Mouse (Mus musculus) liver, embryonic 14.5 days (tissue): Measurements from ENCODE around the gene 4933407L21Rik. TPM values are rescaled to one million over a fixed set of nuclear protein-coding genes. Genes with fewer than 3 reads are reported as not detected.
A peak's percentile ranks its signal among the peaks of the same experiment; 100 is the strongest.

Experiments
- ATAC-seq: fragments of 200-750 bp; cut with Nextera tagmentation; 2 replicates; pipeline ENCODE4 v1.8.0; 2017; ENCODE audit warnings: moderate number of reproducible peaks, mild to moderate bottlenecking, moderate library complexity; ENCODE audit not compliant: insufficient read depth
- DNase-seq, 3 experiments: peaks; one replicate each; pipeline ENCODE4 v3.0.0-alpha.2; 2012 to 2013; ENCODE audit warnings: low read depth in 3 of 3, low spot score in 3 of 3
- H3K27ac ChIP-seq: fragments of 300-500 bp; sonication (generic); 2 replicates; pipeline ENCODE4 v1.5.1; 2014; ENCODE audit warnings: moderate library complexity, mild to moderate bottlenecking, control low read depth, inconsistent platforms
- H3K27me3 ChIP-seq: fragments of 300-500 bp; sonication (generic); 2 replicates; pipeline ENCODE4 v1.6.1; 2014; ENCODE audit warnings: mild to moderate bottlenecking, low read length, moderate library complexity; ENCODE audit not compliant: control insufficient read depth, insufficient read depth
- H3K36me3 ChIP-seq: fragments of 300-500 bp; sonication (generic); replicated peaks from 2 replicates; pipeline ENCODE4 v1.6.1; 2014; ENCODE audit warnings: low read depth; ENCODE audit not compliant: control insufficient read depth, insufficient read depth
- H3K4me1 ChIP-seq, 2 experiments: fragments of 200-500 bp in 1 of 2; fragments of 300-500 bp in 1 of 2; sonication (generic) in 1 of 2; replicated peaks; 2 replicates each; pipeline ENCODE4 v1.6.1; 2012 to 2014; ENCODE audit warnings: antibody characterized with exemption in 1 of 2, inconsistent platforms in 1 of 2, low read length in 1 of 2; ENCODE audit not compliant: control insufficient read depth in 2 of 2, insufficient read depth in 2 of 2
- H3K4me2 ChIP-seq: fragments of 300-500 bp; sonication (generic); 2 replicates; pipeline ENCODE4 v1.6.1; 2014; ENCODE audit warnings: low read depth, mild to moderate bottlenecking, control low read depth, moderate library complexity
- H3K4me3 ChIP-seq, 2 experiments: fragments of 200-500 bp in 1 of 2; fragments of 300-500 bp in 1 of 2; sonication (generic) in 1 of 2; 2 replicates each; pipeline ENCODE4 v1.5.1; 2012 to 2014; ENCODE audit warnings: low read depth in 2 of 2, low read length in 2 of 2, mild to moderate bottlenecking in 2 of 2, control low read depth in 1 of 2, inconsistent platforms in 1 of 2, moderate library complexity in 1 of 2; ENCODE audit not compliant: insufficient read depth in 1 of 2
- H3K9ac ChIP-seq: fragments of 300-500 bp; sonication (generic); replicated peaks from 2 replicates; pipeline ENCODE4 v1.6.1; 2014; ENCODE audit warnings: mild to moderate bottlenecking, control low read depth, moderate library complexity
- H3K9me3 ChIP-seq: fragments of 300-500 bp; sonication (generic); 2 replicates; pipeline ENCODE4 v1.6.1; 2016; ENCODE audit warnings: low read length, mixed read lengths; ENCODE audit not compliant: control insufficient read depth
- CTCF ChIP-seq: IDR thresholded peaks from 2 replicates; pipeline ENCODE4 v1.5.1; 2016; ENCODE audit warnings: antibody characterized with exemption, low read depth, control low read depth
- EP300 ChIP-seq: IDR thresholded peaks from 2 replicates; pipeline ENCODE4 v1.6.1; 2016; ENCODE audit warnings: antibody characterized with exemption, low read depth
- WGBS: fragments of 180-500 bp; shearing (Covaris S2); extraction: QIAGEN DNeasy Blood & Tissue Kit; methylation state at CpG from one replicate; pipeline ENCODE4 v1.1.7; 2014; ENCODE audit not compliant: insufficient replicate concordance; 5-methylcytosine and 5-hydroxymethylcytosine counted together
- polyA plus RNA-seq, 2 experiments: library from polyadenylated mRNA; depleted of rRNA in 1 of 2; stranded (reverse) in 1 of 2; unstranded in 1 of 2; fragments of >200 nt; fragmentation: Nextera tagmentation in 1 of 2; extraction: Ambion mirVana in 1 of 2; gene quantifications; 2 replicates each; pipeline versions ENCODE4 v1.2.1 to v1.2.3; 2012 to 2014

4933407L21Rik gene
- polyA plus RNA-seq, 2 experiments = 0.08 TPM; not detected in 1

- DNase-seq = peak; percentile 30 to 40 (median 31)
Observed at GRCm38 (mm10) chr1:85895391-85895837, 32.9 kb upstream of the 4933407L21Rik start.

GRCm38 (mm10) chr1:85896110-85896509 lies 32.2 kb upstream of the 4933407L21Rik start:
- WGBS = 67% methylated on average over 5 of the region's 5 CpGs
- H3K4me3 ChIP-seq = no peak overlapping the region
- peaks cover 0 to 34% of the 10 kb centered on the region in 2 experiments; a peak in 3 of 4 replicates for H3K4me1 ChIP-seq
- no peaks in the 10 kb centered on the region for H3K27me3 ChIP-seq
- H3K9ac ChIP-seq = no peak overlapping the region
- no peak for TF ChIP-seq CTCF
- no peak for TF ChIP-seq EP300
- peak overlapping the region; percentile 72 for H3K4me2 ChIP-seq
- no peaks in the 10 kb centered on the region for H3K9me3 ChIP-seq
- DNase-seq (no peak), ATAC-seq (no peak)
- no peaks in the 10 kb centered on the region for H3K36me3 ChIP-seq
- no peak overlapping the region for H3K27ac ChIP-seq

More at GRCm38 (mm10) chr1:85895391-85895837, 32.9 kb upstream of the 4933407L21Rik start:
- ATAC-seq = peak; percentile 64
- H3K9me3 ChIP-seq = no peaks in the 10 kb centered on the region
- 5% methylated on average over 15 of the region's 15 CpGs for whole genome bisulfite sequencing
- no peaks in the 10 kb centered on the region for H3K27me3 ChIP-seq
- peak overlapping the region; percentile 52 for H3K9ac ChIP-seq
- TF ChIP-seq EP300 = no peak
- TF ChIP-seq CTCF = peak; percentile 65
- no peak overlapping the region for H3K27ac ChIP-seq
- H3K4me1 ChIP-seq = peaks cover 0 to 32% of the 10 kb centered on the region in 2 experiments; a peak in 2 of 4 replicates
- peak overlapping the region; percentile 65 to 82 for H3K4me3 ChIP-seq
- no peaks in the 10 kb centered on the region for H3K36me3 ChIP-seq
- H3K4me2 ChIP-seq = peak overlapping the region; percentile 72

GRCm38 (mm10) chr1:85896781-85897700 lies 31.2 kb upstream of the 4933407L21Rik start:
- H3K36me3 ChIP-seq = no peaks in the 10 kb centered on the region
- peaks cover 0 to 41% of the 10 kb centered on the region in 2 experiments; a peak in 3 of 4 replicates for H3K4me1 ChIP-seq
- no peak overlapping the region for H3K4me2 ChIP-seq
- WGBS = 20% methylated on average over 12 of the region's 12 CpGs
- no peak overlapping the region for H3K27ac ChIP-seq
- no peaks in the 10 kb centered on the region for H3K9me3 ChIP-seq
- H3K4me3 ChIP-seq = no peak overlapping the region
- no peak for DNase-seq
- TF ChIP-seq EP300 (no peak), CTCF (no peak)
- H3K9ac ChIP-seq = no peak overlapping the region
- H3K27me3 ChIP-seq = no peaks in the 10 kb centered on the region
- ATAC-seq = no peak

GRCm38 (mm10) chr1:85897901-85898760 lies 30.2 kb upstream of the 4933407L21Rik start:
- no peak overlapping the region for H3K27ac ChIP-seq
- TF ChIP-seq CTCF = no peak
- no peak for TF ChIP-seq EP300
- no peak overlapping the region for H3K4me3 ChIP-seq
- ATAC-seq = no peak
- DNase-seq = no peak
- 60% methylated on average over 8 of the region's 8 CpGs for WGBS
- H3K9me3 ChIP-seq = no peaks in the 10 kb centered on the region
- no peak overlapping the region for H3K4me2 ChIP-seq
- no peaks in the 10 kb centered on the region for H3K27me3 ChIP-seq
- H3K9ac ChIP-seq = no peak overlapping the region
- H3K4me1 ChIP-seq = peaks cover 0 to 45% of the 10 kb centered on the region in 2 experiments; a peak in 3 of 4 replicates
- H3K36me3 ChIP-seq = no peaks in the 10 kb centered on the region
